Mouse (Mus musculus) kidney, postnatal 25 days (tissue): ENCODE measurements around the gene Git2.

Experiments
- DNase-seq, 2 experiments: peaks; one replicate each; pipeline ENCODE4 v3.0.0; 2021; ENCODE audit warnings: mixed read lengths in 2 of 2

Git2 gene

DNA sequence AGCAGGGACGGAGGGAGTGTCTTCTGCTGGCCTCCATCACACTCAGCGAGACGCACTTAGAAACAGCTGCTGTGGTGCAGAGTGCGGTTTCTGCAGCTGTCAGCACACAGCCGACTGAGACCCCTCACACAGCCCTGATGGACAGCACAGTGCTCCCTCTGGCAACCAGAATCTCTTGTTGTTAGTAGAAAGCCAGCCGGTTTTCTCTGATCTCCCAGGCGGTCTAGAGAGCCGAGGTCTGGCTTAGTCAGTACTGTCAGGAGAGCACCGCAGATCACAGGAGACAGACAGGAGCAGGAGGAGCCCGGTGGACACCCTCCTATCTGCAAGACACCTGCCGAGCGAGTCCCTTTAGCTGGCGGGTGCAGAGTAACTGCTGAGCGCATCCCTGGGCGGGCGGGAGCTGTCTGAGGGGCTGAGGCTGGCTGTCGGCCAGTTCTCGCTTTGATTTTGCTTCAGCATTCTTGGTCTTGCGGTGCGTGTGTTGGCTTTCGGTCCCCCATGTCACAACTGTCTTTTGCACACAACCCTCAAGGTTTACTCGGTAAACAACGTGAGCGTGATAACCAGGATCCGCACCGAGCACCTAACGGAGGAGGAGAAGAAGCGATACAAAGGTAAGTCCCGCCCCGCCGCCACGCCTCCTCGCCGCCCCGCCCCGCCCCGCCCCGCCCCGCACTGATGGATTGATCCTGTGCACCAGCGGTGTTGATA lies 21.1 kb upstream of the Git2 start:
- no peak for DNase-seq

GRCm38 (mm10) chr5:114795653-114796052 lies 20.3 kb upstream of the Git2 start:
- no peak for DNase-seq

- DNase-seq, result no peak
Measured at GRCm38 (mm10) chr5:114795231-114795630, 19.9 kb upstream of the Git2 start.

DNA sequence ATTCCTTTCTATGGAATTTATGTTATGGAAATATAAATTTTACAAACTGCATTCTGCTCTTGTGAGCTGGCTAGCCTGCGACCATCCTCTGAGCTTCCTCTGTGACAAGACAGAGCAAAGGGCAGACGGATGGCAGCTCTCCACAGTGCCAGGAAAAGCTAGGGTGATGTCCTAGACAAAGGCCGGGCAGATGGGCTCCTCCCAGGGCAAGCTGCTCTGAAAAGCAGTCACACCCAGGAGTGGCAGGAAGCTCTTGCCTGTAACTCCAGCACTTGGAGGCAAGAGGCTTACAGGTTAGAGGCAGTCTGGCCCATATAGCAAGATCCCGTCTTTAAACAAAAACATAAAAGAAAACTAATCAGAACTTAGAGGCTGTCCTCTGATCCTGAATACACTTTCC lies 19.3 kb upstream of the Git2 start:
- DNase-seq, result peak in 1 of 2 experiments; percentile 64

GRCm38 (mm10) chr5:114793317-114793716 lies 18.0 kb upstream of the Git2 start:
- DNase-seq, result no peak

DNA sequence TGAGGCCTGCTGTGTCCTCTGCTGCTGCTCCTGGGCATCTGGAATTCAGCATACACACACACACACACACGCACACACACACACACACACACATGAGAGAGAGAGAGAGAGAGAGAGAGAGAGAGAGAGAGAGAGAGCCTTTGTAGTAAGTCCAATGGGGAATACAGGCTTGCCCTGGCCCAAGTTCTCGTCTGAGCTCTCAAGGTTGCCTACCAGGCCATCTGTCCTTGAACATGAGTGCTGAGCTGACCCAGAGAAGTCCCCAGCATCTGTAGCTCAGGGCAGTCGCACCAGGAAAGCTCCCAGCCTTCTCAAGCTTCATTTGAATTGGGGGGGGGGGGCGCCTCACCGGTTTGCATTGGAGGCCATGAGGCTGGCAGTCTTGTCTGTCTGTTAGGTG lies 9.9 kb upstream of the Git2 start:
- no peak for DNase-seq

- peak in 1 of 2 experiments; percentile 54 for DNase-seq
Measured at GRCm38 (mm10) chr5:114784622-114785165, 9.4 kb upstream of the Git2 start.

DNA sequence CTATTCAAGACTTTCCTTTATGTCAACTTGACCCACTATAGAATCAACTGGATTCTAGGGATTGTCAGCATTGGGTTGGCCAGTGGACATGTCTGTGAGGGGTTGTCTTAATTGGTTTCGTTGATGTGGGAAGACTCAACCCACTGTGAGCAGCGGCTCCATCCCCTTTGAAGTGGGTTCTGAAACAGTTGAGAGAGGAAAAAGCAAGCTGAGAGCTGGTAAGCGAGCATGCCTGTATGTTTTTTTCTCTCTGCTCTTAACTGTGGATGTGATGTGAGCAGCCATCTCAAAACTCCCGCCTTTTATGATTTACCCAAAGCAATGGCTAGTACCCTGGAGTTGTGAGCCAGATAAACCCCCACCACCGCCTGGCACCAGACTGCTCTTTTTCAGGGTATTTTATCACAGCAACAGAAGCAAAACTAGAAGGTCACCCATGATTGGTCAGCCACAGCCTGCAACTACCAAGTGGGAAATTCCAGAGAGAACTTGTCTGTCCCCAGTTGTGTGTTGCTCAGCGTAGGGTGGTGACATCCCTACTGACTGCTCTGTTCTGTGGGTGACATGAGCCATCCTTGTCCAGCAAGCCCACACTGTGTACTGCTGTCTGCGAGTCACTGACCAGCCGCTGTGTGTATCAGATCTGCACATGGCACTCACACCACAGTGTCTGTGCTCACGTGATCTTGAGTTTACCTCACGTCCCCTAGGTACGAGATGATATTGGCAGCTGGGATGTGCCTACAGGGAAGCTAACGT lies 8.3 kb upstream of the Git2 start:
- no peak for DNase-seq

DNA sequence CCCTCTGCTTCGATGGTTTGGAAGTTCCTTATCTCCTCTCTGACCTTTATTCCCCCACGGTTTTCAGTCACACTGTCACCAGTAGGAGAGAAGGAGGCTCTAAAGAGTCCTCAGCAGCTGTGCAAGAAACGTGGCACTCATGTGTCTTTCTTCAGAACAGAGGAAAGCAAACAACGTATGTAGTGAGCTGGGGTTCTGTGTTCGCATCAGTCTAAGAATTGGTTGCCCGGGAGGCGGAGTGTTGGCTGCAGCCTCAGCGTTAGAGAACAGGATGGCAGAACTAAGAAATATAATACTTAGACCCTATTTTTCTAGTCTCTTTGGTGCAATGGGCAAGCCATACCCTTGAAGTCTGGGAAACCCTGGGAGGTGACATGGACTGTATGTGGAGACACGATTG lies 7.7 kb upstream of the Git2 start:
- no peak for DNase-seq

DNA sequence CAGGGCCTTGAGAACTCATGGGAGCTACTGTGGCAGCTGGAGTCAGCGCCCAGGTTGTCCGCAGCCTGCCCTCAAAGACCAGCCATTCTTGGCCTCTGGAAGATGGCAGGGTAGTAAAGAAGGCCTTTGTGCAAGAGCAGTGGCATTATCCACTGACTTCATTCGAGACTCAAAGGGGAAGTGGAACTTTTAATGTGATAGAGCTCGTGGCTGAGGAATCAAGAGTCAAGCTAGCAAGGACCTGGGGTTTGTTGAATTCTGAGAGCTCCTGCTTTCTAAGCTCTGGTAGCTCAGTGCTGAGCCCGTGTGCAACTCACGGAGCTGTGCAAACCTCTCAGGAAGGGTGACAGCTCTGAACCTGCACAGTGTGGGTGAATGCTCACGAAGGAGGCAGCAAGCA lies 5.6 kb upstream of the Git2 start:
- DNase-seq, result no peak

GRCm38 (mm10) chr5:114779956-114780489 lies 4.7 kb upstream of the Git2 start:
- DNase-seq, result peak in 1 of 2 experiments; percentile 31

GRCm38 (mm10) chr5:114776174-114776573 lies 857 bp upstream of the Git2 start:
- no peak for DNase-seq

DNA sequence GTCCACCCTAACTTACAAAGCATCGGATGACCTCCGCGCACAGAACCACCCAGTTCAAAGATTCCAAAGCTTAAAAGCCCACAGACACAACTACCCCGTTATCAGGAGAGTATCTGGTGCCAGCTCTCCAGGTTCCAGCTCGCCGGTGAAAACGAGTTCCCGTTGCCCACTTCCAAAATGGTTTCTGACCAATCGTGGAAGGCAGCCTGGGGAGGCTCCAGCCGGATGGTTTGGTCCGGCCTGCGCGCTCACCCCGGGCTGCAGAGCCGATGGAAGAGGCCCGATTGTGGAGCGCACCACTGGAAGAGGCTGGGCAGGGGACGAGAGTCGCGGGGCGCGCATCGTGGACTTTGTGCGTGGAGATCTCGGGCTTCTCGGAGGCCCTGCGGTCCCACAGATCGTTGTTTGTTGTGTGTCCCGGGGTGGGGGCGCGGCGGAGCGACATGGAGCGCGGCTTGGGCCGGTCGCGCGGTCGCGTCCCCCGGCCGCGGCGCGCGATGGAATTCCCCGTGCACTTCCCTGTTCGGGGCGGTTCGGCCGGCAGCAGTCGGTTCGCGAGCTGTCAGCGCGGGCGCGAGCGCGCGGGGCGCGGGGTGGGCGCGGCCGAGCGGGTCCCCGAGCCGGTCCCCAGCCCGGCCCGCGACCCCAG lies 790 bp downstream of the Git2 start, which contains the start of gene Ankrd13a:
TSS of gene Ankrd13a (plus strand) at position 275 of the 649 bp plus-strand sequence.
- peak; percentile 91 to 96 for DNase-seq

DNA sequence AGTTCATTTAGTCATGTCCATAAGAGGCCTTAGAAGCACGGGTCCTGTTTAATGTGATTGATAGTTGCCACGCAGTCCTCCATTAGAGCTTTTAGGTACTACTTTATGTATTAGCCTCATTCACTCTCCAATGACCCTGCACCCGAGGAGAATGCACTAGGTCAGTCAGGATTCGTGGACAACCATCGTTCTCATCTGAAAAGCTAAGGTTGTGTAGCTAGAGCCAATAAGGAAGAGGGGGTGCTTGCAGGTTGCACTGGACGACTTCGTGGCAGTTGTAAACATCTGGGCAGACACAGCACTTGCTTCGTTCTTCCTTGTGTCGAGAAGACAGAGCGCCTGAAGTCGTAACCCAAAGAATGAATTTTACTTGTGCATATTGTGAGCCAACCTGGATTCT lies 1.5 kb downstream of the Git2 start:
- no peak for DNase-seq

DNA sequence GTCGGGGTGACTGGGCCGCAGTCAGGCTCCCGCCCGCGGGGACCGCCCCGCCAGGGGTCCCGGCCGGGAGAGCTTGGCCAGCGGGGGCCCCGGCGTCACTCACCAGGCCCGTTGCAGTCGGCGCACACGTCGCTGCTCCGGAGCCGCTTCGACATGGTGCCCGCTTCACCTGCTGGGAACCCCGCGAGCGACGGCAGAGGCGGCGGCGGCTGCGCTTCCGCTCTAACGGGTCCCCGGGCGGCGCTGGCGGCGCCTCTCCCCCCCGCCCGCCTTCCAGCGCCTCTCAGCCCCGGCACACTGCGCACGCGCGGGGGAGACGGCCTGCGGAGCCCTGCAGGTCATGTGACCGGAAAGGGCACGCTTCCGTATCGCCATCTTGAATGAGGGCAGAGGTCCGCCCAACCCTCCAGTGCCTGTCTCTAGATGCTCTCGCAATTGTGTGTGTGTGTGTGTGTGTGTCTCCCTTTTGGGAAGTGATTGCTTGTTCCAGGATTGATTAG lies 2.1 kb downstream of the Git2 start:
- DNase-seq, result peak; percentile 98 to 99

- DNase-seq, result peak; percentile 55 to 78
Measured at GRCm38 (mm10) chr5:114772456-114773203, 2.7 kb downstream of the Git2 start.

- no peak for DNase-seq
Measured at GRCm38 (mm10) chr5:114771796-114772195, 3.5 kb downstream of the Git2 start.

GRCm38 (mm10) chr5:114769786-114770185 lies 5.5 kb downstream of the Git2 start:
- no peak for DNase-seq

GRCm38 (mm10) chr5:114767185-114767584 lies 8.1 kb downstream of the Git2 start:
- no peak for DNase-seq

DNA sequence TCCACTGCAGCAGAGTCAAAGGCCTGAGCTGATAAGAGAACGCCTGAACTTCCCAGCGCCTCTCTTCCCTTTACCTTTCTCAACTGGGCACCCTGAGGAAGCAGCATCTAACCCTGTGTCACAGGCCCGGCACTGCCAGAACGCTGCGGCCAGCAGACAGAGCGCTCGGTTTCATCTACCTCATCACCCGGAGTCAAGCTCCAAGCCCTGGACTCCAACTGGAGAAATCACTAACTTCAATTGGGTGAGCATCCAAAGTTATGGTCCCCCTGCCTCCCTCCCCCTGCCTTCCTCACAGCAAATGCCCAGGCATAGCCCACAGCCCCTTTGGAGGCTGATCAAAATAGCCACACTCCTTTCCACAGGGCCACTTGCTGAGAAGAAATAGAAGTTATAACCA lies 8.6 kb downstream of the Git2 start:
- DNase-seq, result no peak

- DNase-seq, result no peak
Measured at GRCm38 (mm10) chr5:114764812-114765735, 10.2 kb downstream of the Git2 start.
